Mouse (Mus musculus): ENCODE measurements around the gene Pigyl.

- TF ChIP-seq CTCF (IDR thresholded peaks at IDR 0.05; ENCODE audit: low read depth) (peak; percentile 93), EP300 (IDR thresholded peaks at IDR 0.05; ENCODE audit: low read depth) (no peak)
Measured at GRCm38 (mm10) chr9:22117754-22118456, 38.7 kb upstream of the Pigyl start.

Measured in liver, postnatal 0 days (tissue).